Mouse (Mus musculus): ENCODE measurements around the gene Stat6. TPM values are rescaled to one million over a fixed set of nuclear protein-coding genes. Genes with fewer than 3 reads are reported as not detected.

Gene Stat6
- 28.5 and 29.4 TPM in 2 replicates for polyA plus RNA-seq (2014; fragmentation: Nextera tagmentation; extraction: Ambion mirVana)

DNA sequence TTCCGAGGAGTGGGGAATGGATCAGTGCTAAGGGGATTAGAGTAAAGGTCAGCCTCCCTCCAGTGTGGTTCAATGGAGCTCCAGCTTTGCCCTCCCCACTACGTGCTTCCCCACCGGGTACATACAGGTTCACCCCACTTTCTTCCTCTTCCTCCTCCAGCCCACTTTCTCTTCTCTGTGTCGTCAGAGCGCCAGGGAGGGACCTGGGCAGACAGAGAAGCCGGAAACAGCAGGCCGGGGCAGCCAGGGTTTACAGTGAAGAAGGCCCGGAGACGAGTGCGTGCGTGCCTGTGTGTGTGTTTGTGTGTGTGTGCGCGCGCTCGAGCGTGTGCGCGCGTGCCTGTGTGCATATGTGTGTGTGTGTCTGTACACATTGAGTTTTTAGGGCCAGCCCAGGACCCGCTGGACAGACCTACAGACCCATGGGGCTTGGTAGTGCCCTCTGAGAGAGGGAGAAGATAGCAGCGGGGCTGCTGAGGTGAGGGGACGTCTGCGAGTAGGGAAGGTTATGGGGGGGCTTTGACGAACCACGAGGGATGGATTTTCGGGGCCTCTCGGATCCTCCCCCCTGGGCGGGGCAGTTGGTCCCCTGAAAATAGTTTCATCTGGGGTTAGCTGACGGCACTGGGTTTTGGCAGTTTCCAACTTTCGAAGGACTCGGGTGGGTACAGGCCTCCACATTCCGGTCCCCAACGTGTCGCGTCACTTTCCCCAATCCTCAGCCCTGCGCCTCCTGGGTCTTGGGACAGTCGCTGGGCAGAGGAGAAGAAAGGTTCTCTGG lies at the start of gene Stat6:
TSS of gene Stat6 (plus strand) at position 215 of the 781 bp plus-strand sequence.
- H3K4me1 ChIP-seq (replicated peaks; ENCODE audit: control insufficient read depth, insufficient read depth, low read length) = peaks cover 16% of the 10 kb centered on the region; the same call in 1 of the 2 replicates
- peak within 1 kb of the TSS; percentile 49 for H3K4me3 ChIP-seq (ENCODE audit: low read depth, low read length)
- 2% methylated on average over 36 of the region's 37 CpGs for WGBS
- H3K27me3 ChIP-seq (replicated peaks; ENCODE audit: control insufficient read depth, insufficient read depth, low read length) = no peaks in the 10 kb centered on the region
- peak within 1 kb of the TSS; percentile 65 for H3K9ac ChIP-seq (ENCODE audit: low read length)
- H3K4me2 ChIP-seq (ENCODE audit: low read length) = peak within 1 kb of the TSS; percentile 69
- H3K27ac ChIP-seq (ENCODE audit: low read depth) = peak within 1 kb of the TSS; percentile 83
- H3K36me3 ChIP-seq (ENCODE audit: control insufficient read depth, insufficient read depth, low read length) = 0 out of 2 replicates have a peak, but pooled peaks cover 4% of the 10 kb centered on the region
- peak; percentile 89 for DNase-seq (ENCODE audit: low spot score)
- H3K9me3 ChIP-seq (ENCODE audit: control insufficient read depth, low read length) = no peaks in the 10 kb centered on the region
- peak; percentile 66 for ATAC-seq (replicated peaks; ENCODE audit: low FRiP score, low TSS enrichment, low read depth)

DNA sequence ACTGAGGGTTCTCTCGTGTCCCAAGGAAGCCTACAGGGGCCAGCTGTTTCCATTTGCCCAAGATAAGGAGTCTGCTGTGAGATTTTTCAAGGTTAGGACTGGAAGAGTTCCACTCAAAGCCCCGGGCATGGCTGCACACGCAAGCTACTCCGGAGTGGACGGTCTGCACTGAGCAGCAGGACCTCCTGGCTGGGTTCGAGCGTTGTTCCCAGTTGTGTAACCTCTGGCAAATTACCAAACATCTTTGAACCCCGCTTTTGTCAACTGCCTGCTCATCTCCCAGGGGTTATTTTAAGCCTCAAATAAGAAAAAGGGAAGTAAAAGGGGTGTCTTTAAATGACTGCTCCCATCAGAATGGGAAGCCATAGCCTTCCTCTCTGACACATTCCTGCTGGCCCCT lies 48.4 kb upstream of the Stat6 start:
- Histone ChIP-seq H3K9ac (ENCODE audit: low read length) (no peak overlapping the region), H3K27me3 (replicated peaks; ENCODE audit: control insufficient read depth, insufficient read depth, low read length) (no peaks in the 10 kb centered on the region), H3K4me2 (ENCODE audit: low read length) (no peak overlapping the region), H3K4me3 (ENCODE audit: low read depth, low read length) (no peak overlapping the region), H3K36me3 (ENCODE audit: control insufficient read depth, insufficient read depth, low read length) (peaks cover 70% of the 10 kb centered on the region), H3K9me3 (ENCODE audit: control insufficient read depth, low read length) (no peaks in the 10 kb centered on the region), H3K27ac (ENCODE audit: low read depth) (peak overlapping the region; percentile 59), H3K4me1 (replicated peaks; ENCODE audit: control insufficient read depth, insufficient read depth, low read length) (peaks cover 52% of the 10 kb centered on the region)
- DNase-seq (ENCODE audit: low spot score) (no peak), ATAC-seq (replicated peaks; ENCODE audit: low FRiP score, low TSS enrichment, low read depth) (no peak)
- 72% methylated on average over 8 of the region's 8 CpGs for WGBS

DNA sequence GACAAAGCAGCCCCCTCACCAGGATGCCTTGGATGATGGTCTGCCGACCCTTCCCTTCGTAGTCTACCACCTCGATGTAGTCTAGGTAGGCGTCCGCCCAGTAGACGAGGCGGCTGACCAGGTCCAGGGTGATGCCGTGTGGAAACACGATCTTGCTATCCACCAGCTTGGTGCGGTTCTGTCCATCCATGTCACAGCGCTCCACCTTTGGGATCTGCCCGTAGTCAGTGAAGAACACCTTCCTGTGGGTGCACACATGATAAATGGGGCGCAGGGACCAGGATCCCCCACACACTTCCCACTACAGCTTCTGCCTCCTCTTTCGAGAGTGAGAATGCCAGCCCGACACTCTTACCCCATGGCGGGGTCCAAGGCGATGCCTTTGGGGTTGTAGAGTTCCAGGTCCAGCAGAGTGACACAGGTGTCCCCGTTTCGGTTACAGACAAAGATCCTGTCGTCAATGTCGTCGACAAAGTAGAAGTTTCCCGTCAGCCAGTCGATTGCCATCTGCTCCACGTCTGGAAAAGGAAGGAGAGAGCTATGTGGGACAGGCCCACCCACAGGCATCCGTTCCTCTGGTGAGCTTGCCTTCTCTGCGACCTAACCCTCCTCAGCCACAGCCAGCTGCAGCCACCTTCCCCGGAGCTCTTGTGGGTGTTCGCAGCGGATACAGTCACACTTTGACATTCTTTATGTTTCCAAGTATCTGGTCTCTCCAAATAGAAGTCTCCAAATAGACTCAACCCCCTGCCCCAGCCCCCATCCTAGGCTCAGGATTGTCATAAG lies 47.7 kb upstream of the Stat6 start:
- peaks cover 62% of the 10 kb centered on the region for H3K36me3 ChIP-seq (ENCODE audit: control insufficient read depth, insufficient read depth, low read length)
- no peaks in the 10 kb centered on the region for H3K27me3 ChIP-seq (replicated peaks; ENCODE audit: control insufficient read depth, insufficient read depth, low read length)
- no peak overlapping the region for H3K4me2 ChIP-seq (ENCODE audit: low read length)
- peaks cover 58% of the 10 kb centered on the region for H3K4me1 ChIP-seq (replicated peaks; ENCODE audit: control insufficient read depth, insufficient read depth, low read length)
- ATAC-seq (replicated peaks; ENCODE audit: low FRiP score, low TSS enrichment, low read depth) (no peak), DNase-seq (ENCODE audit: low spot score) (no peak)
- H3K9ac ChIP-seq (ENCODE audit: low read length) = no peak overlapping the region
- H3K4me3 ChIP-seq (ENCODE audit: low read depth, low read length) = no peak overlapping the region
- H3K27ac ChIP-seq (ENCODE audit: low read depth) = peak overlapping the region; percentile 59
- WGBS = 80% methylated on average over 30 of the region's 30 CpGs
- H3K9me3 ChIP-seq (ENCODE audit: control insufficient read depth, low read length) = no peaks in the 10 kb centered on the region

DNA sequence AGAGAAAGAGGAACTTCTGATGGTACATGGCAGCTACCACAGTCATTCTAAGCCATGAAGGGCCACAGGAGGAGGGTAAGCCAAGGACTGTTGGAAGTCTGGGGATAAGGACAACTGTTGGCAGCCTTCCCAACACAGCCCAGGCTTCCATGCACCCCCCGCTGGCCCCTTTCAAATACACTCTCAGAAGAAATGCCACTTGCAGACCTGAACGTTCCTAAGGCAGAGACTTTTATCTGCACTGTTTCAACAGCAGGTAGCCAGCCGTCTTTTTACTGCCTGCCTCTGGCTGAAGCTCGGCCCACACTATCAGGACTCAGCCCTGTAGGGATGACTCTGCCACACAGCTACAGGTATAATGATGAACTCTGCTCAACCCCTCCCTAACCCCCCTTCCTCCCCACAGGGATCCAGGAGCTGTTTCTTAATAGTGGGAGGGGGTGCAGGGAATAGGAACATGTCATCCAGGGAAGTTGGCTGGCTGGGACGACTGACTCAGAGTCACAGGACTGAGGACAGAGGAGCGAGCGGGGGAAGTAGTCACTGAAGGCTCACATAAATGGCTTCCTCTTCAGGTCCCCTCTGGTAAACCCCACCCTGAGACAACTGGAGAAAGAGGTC lies 46.4 kb upstream of the Stat6 start:
- no peak for DNase-seq (ENCODE audit: low spot score)
- H3K4me3 ChIP-seq (ENCODE audit: low read depth, low read length) = no peak overlapping the region
- H3K27me3 ChIP-seq (replicated peaks; ENCODE audit: control insufficient read depth, insufficient read depth, low read length) = no peaks in the 10 kb centered on the region
- no peak overlapping the region for H3K4me2 ChIP-seq (ENCODE audit: low read length)
- peak overlapping the region; percentile 57 for H3K27ac ChIP-seq (ENCODE audit: low read depth)
- WGBS = 36% methylated on average over 7 of the region's 7 CpGs
- H3K36me3 ChIP-seq (ENCODE audit: control insufficient read depth, insufficient read depth, low read length) = peaks cover 56% of the 10 kb centered on the region
- H3K4me1 ChIP-seq (replicated peaks; ENCODE audit: control insufficient read depth, insufficient read depth, low read length) = peaks cover 70% of the 10 kb centered on the region
- ATAC-seq (replicated peaks; ENCODE audit: low FRiP score, low TSS enrichment, low read depth) = 0 out of 2 replicates have a peak, but pooled peaks have one; percentile 20
- no peak overlapping the region for H3K9ac ChIP-seq (ENCODE audit: low read length)
- no peaks in the 10 kb centered on the region for H3K9me3 ChIP-seq (ENCODE audit: control insufficient read depth, low read length)

DNA sequence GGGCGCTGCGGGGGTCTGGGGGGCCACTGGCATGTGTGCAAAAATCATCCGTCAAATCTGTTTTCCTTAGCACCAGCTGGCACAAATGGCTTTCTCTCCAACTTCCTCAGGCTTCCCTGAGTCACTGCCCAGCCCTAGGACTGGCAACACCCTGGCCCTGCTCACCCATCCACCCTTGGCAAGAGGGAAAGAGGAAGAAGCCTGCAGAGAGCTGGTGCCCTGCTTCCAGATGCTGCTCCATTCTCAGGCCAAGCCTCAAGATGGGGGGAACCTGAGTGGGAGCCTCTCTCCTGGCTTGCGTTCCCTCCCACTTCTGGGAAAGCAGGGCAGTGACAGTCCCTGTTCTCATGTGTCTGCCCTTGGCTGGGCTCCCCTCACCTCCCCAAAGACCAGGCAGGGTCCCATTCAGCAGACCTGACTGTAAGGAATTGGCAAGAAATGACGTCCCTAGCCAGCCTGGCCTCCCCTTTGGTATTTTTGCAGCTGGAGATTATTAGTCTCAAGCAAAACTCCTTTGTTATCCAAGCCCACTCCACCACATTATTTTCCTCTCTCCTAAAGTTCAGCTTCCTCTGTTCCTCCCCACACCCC lies 45.4 kb upstream of the Stat6 start:
- ATAC-seq (replicated peaks; ENCODE audit: low FRiP score, low TSS enrichment, low read depth) (no peak), DNase-seq (ENCODE audit: low spot score) (no peak)
- Histone ChIP-seq H3K9ac (ENCODE audit: low read length) (no peak overlapping the region), H3K27ac (ENCODE audit: low read depth) (peak overlapping the region; percentile 57), H3K4me1 (replicated peaks; ENCODE audit: control insufficient read depth, insufficient read depth, low read length) (peaks cover 69% of the 10 kb centered on the region), H3K27me3 (replicated peaks; ENCODE audit: control insufficient read depth, insufficient read depth, low read length) (no peaks in the 10 kb centered on the region), H3K4me3 (ENCODE audit: low read depth, low read length) (no peak overlapping the region), H3K9me3 (ENCODE audit: control insufficient read depth, low read length) (no peaks in the 10 kb centered on the region), H3K36me3 (ENCODE audit: control insufficient read depth, insufficient read depth, low read length) (peaks cover 58% of the 10 kb centered on the region), H3K4me2 (ENCODE audit: low read length) (no peak overlapping the region)
- 86% methylated on average over 5 of the region's 5 CpGs for WGBS

DNA sequence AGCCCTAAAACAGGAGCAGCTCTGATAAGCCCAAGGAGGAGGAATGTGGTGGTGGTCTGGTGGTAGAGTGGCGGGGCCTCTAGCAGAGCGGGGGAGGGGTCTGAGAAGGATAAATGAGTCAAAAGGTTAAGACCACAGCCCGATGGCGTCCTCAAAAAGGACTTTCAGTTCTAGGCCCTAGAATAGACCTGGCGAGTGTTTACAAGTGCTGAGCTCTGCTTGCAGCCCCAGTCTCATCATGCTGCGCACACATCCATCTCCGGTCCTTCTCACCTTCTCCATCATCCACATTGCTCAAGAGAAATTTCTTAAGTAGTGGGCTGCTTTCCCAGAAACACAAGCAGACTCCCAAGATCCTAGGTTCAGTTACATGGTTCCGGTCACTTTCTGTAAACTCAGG lies 44.2 kb upstream of the Stat6 start:
- peaks cover 49% of the 10 kb centered on the region for H3K36me3 ChIP-seq (ENCODE audit: control insufficient read depth, insufficient read depth, low read length)
- no peak overlapping the region for H3K27ac ChIP-seq (ENCODE audit: low read depth)
- H3K4me1 ChIP-seq (replicated peaks; ENCODE audit: control insufficient read depth, insufficient read depth, low read length) = peaks cover 74% of the 10 kb centered on the region
- no peak for DNase-seq (ENCODE audit: low spot score)
- H3K9me3 ChIP-seq (ENCODE audit: control insufficient read depth, low read length) = no peaks in the 10 kb centered on the region
- no peak overlapping the region for H3K4me2 ChIP-seq (ENCODE audit: low read length)
- no peak for ATAC-seq (replicated peaks; ENCODE audit: low FRiP score, low TSS enrichment, low read depth)
- 51% methylated on average over 8 of the region's 8 CpGs for WGBS
- no peak overlapping the region for H3K9ac ChIP-seq (ENCODE audit: low read length)
- no peaks in the 10 kb centered on the region for H3K27me3 ChIP-seq (replicated peaks; ENCODE audit: control insufficient read depth, insufficient read depth, low read length)
- H3K4me3 ChIP-seq (ENCODE audit: low read depth, low read length) = no peak overlapping the region

DNA sequence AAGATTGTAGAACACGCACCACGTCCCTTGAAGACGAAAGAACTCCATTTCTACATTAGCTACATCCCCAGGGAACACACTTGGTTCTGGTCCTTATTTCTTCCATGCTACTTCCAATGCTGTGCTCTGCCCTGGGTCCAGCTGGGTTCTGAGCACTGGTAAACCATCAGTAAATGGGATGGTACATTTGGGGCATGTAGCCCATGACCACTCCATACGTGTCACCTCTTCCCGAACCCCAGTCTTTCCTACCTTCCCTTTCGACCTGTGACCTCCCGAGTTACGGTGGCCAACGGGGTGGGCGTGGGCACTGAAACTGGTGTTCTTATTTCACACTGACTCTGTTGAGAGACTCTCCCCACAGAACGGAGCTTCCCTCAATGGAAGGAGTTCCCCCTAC lies 43.5 kb upstream of the Stat6 start:
- Histone ChIP-seq H3K9ac (ENCODE audit: low read length) (no peak overlapping the region), H3K4me2 (ENCODE audit: low read length) (no peak overlapping the region), H3K9me3 (ENCODE audit: control insufficient read depth, low read length) (no peaks in the 10 kb centered on the region), H3K27ac (ENCODE audit: low read depth) (peak overlapping the region; percentile 64; the same call in 1 of the 2 replicates), H3K27me3 (replicated peaks; ENCODE audit: control insufficient read depth, insufficient read depth, low read length) (no peaks in the 10 kb centered on the region), H3K4me1 (replicated peaks; ENCODE audit: control insufficient read depth, insufficient read depth, low read length) (peaks cover 80% of the 10 kb centered on the region), H3K36me3 (ENCODE audit: control insufficient read depth, insufficient read depth, low read length) (peaks cover 45% of the 10 kb centered on the region), H3K4me3 (ENCODE audit: low read depth, low read length) (no peak overlapping the region)
- ATAC-seq (replicated peaks; ENCODE audit: low FRiP score, low TSS enrichment, low read depth) = no peak
- 84% methylated on average over 11 of the region's 11 CpGs for WGBS
- no peak for DNase-seq (ENCODE audit: low spot score)

DNA sequence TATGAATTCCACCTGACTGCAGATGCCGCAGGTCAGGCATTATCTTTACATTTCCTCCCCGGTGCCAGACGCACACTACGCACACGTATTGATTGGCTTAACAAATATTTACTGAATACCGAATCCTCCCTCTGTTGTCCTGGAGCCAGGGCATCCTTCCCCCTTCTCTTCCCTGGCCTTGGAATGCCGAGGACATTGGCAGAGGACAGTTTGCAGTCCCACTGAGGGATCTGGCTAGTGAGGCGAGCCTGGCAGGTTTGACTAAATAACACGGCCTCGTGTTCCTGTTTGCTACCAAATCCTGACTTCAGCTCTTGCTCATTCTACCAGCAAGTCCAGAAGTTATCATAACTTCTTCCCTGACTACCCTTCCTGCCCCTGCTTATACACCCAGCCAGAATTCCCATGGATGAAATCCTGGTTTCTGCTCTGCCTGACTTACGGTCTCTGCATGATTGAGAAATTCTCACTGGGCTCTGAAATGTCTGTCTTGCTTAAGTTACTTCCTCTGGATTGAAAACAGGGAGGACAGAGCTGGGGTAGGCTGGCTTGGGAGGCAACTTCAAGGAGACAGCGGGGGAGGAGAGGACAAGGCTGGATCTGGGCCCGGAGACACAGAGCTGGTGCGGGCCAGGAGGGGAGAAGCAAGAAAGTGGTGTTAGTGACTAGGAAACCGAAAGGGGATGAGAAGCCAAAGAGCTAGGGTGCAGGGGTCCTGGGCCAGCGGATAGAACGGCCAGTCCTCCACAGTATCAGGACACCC lies 42.8 kb upstream of the Stat6 start:
- DNase-seq (ENCODE audit: low spot score) = no peak
- Histone ChIP-seq H3K4me2 (ENCODE audit: low read length) (no peak overlapping the region), H3K27me3 (replicated peaks; ENCODE audit: control insufficient read depth, insufficient read depth, low read length) (no peaks in the 10 kb centered on the region), H3K9me3 (ENCODE audit: control insufficient read depth, low read length) (no peaks in the 10 kb centered on the region), H3K9ac (ENCODE audit: low read length) (no peak overlapping the region), H3K4me3 (ENCODE audit: low read depth, low read length) (no peak overlapping the region), H3K4me1 (replicated peaks; ENCODE audit: control insufficient read depth, insufficient read depth, low read length) (peaks cover 80% of the 10 kb centered on the region), H3K27ac (ENCODE audit: low read depth) (peak overlapping the region; percentile 64), H3K36me3 (ENCODE audit: control insufficient read depth, insufficient read depth, low read length) (peaks cover 45% of the 10 kb centered on the region)
- ATAC-seq (replicated peaks; ENCODE audit: low FRiP score, low TSS enrichment, low read depth) = no peak
- 32% methylated on average over 17 of the region's 17 CpGs for WGBS

All from intestine, embryonic 14.5 days (tissue).